Mouse (Mus musculus) forebrain, embryonic 13.5 days (tissue): ENCODE data around the gene Mfsd4b2. TPM values are rescaled to one million over a fixed set of nuclear protein-coding genes. Genes with fewer than 3 reads are reported as not detected.
"Not testable (repeated sequence)": the region's sequence is repeated elsewhere in the genome, so short reads cannot be mapped to it uniquely, and the experiment has no call there.

ENCODE experiments used
- ATAC-seq: fragments of 200-750 bp; cut with Nextera tagmentation; 2 replicates; pipeline ENCODE4 v1.8.0; 2017
- H3K27ac ChIP-seq: fragments of 300-500 bp; sonication (generic); 2 replicates; pipeline ENCODE4 v1.5.1; 2015; ENCODE audit warnings: inconsistent platforms, mild to moderate bottlenecking, moderate library complexity
- H3K27me3 ChIP-seq: fragments of 300-500 bp; sonication (generic); 2 replicates; pipeline ENCODE4 v1.6.1; 2015; ENCODE audit warnings: mild to moderate bottlenecking, inconsistent platforms
- H3K36me3 ChIP-seq: fragments of 300-500 bp; sonication (generic); 2 replicates; pipeline ENCODE4 v1.6.1; 2015; ENCODE audit warnings: mild to moderate bottlenecking, inconsistent platforms; ENCODE audit not compliant: poor library complexity, severe bottlenecking
- H3K4me1 ChIP-seq: fragments of 300-500 bp; sonication (generic); 2 replicates; pipeline ENCODE4 v1.6.1; 2015; ENCODE audit warnings: inconsistent platforms
- H3K4me2 ChIP-seq: fragments of 300-500 bp; sonication (generic); 2 replicates; pipeline ENCODE4 v1.6.1; 2015; ENCODE audit warnings: inconsistent platforms, mild to moderate bottlenecking, moderate library complexity
- H3K4me3 ChIP-seq: fragments of 300-500 bp; sonication (generic); 2 replicates; pipeline ENCODE4 v1.5.1; 2015; ENCODE audit warnings: mild to moderate bottlenecking, inconsistent platforms
- H3K9ac ChIP-seq: fragments of 300-500 bp; sonication (generic); 2 replicates; pipeline ENCODE4 v1.6.1; 2015; ENCODE audit warnings: mild to moderate bottlenecking, inconsistent platforms
- H3K9me3 ChIP-seq: fragments of 300-500 bp; sonication (generic); replicated peaks from 2 replicates; pipeline ENCODE4 v1.6.1; 2016; ENCODE audit warnings: inconsistent platforms
- WGBS: fragments of 180-500 bp; shearing (Covaris S2); methylation state at CpG from one replicate; pipeline ENCODE4 v1.1.7; 2015; 5-methylcytosine and 5-hydroxymethylcytosine counted together
- polyA plus RNA-seq: library from polyadenylated mRNA; unstranded; fragments of >200 nt; fragmentation: Nextera tagmentation; extraction: Ambion mirVana; gene quantifications from 2 replicates; pipeline ENCODE4 v1.2.1, GENCODE M21; 2015

Mfsd4b2 gene
- polyA plus RNA-seq, 1 experiment from 2014 or later: not detected

GRCm38 (mm10) chr10:39936553-39936952 is 9.8 kb upstream of the Mfsd4b2 start:
- H3K27me3 ChIP-seq: no peaks in the 10 kb centered on the region
- no peak for ATAC-seq
- 84% methylated on average over 7 of the region's 7 CpGs for WGBS
- no peak overlapping the region for H3K9ac ChIP-seq
- H3K4me2 ChIP-seq: no peak overlapping the region
- H3K27ac ChIP-seq: no peak overlapping the region
- H3K4me1 ChIP-seq: no peaks in the 10 kb centered on the region
- no peaks in the 10 kb centered on the region for H3K9me3 ChIP-seq
- H3K4me3 ChIP-seq: no peak overlapping the region
- no peaks in the 10 kb centered on the region for H3K36me3 ChIP-seq

GRCm38 (mm10) chr10:39924556-39924955 is 2.2 kb downstream of the Mfsd4b2 start:
- not testable (repeated sequence) for H3K4me1 ChIP-seq, H3K9me3 ChIP-seq, H3K36me3 ChIP-seq, H3K9ac ChIP-seq, ATAC-seq, H3K4me3 ChIP-seq, H3K4me2 ChIP-seq, H3K27ac ChIP-seq
- peaks cover 22% of the 10 kb centered on the region for H3K27me3 ChIP-seq
- WGBS: 76% methylated on average over 8 of the region's 8 CpGs

GRCm38 (mm10) chr10:39912616-39913015 is 14.1 kb downstream of the Mfsd4b2 start:
- no peak for ATAC-seq
- Histone ChIP-seq H3K36me3 (no peaks in the 10 kb centered on the region), H3K27me3 (no peaks in the 10 kb centered on the region), H3K27ac (no peak overlapping the region), H3K4me1 (no peaks in the 10 kb centered on the region), H3K9me3 (no peaks in the 10 kb centered on the region), H3K4me3 (no peak overlapping the region), H3K9ac (no peak overlapping the region), H3K4me2 (no peak overlapping the region)

DNA sequence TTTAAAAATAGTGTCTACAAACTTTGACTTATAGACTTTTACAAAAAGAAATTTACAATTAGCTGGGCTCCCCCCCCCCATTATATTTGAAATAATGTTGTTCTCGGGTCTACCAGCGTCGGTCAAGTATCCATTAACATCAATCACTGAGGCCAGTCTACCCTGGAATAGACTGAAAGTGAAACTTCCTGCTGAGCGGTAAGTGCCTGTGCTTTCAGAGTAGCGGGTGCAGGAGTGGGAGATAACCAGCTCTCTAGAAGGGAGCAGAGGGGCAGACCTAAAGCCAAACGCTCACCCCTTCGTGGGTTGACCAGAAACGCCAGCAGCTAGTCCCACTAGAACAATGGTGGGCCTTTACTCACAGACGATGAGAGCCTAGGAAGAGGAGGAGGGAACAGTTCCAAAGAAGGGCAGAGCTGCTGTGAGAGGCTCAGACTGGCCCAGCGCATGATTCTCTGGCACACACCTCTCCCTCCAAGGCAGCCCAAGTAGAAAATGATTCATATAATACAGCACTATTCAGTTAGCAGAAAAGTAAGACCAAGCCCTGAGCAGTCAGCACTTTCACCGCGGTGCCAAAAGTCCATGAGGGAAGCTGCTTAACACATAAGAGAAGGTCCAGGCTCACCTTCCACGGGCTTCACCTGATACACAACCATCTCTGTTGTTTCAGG is 17.8 kb downstream of the Mfsd4b2 start:
- Histone ChIP-seq H3K36me3 (no peaks in the 10 kb centered on the region), H3K27me3 (no peaks in the 10 kb centered on the region), H3K4me2 (no peak overlapping the region), H3K9me3 (no peaks in the 10 kb centered on the region), H3K27ac (no peak overlapping the region), H3K4me1 (no peaks in the 10 kb centered on the region), H3K4me3 (no peak overlapping the region), H3K9ac (no peak overlapping the region)
- WGBS: 72% methylated on average over 13 of the region's 13 CpGs
- no peak for ATAC-seq

DNA sequence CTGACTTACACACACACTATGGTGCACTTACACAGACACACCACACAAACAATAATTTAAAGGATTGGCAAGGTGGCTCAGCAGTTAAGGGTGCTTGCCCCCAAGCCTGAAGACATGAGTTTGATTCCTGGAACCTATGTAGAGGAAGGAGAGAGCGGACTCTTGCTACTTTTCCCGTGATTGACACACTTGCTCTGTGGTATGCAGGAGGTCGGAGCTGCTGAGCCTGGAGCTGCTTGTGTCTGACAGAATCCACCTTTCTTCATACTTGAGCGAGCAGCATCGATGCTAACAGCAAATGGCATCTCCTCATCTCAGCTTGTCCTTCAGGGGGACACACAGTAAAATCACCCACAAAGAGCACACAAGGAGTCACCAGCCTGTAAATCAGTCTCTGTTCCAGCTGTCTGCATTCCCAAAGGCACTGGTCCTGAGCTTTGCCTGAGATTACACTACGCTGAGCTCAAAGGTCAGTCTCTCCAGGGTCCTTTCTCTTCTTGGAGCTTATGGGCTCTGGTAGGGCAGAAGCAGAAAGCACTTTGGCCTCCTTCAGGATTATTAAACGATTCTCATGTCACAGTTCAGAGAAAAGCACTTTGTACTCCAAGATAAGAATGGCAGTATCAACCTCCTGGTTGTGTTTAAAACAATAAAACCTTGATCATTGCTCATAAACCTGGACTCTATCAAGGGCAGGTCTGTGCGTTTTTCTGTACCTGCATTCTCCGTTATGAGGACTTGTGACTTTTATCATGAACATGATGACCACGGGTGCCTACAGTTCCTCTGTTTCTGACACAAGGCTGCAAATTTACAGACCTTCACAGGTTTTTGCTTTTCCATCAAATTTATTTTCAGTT is 19.7 kb downstream of the Mfsd4b2 start:
- no peak for ATAC-seq
- no peaks in the 10 kb centered on the region for H3K27me3 ChIP-seq
- H3K4me3 ChIP-seq: no peak overlapping the region
- H3K4me2 ChIP-seq: no peak overlapping the region
- no peaks in the 10 kb centered on the region for H3K36me3 ChIP-seq
- WGBS: 83% methylated on average over 10 of the region's 10 CpGs
- H3K27ac ChIP-seq: no peak overlapping the region
- no peaks in the 10 kb centered on the region for H3K4me1 ChIP-seq
- no peaks in the 10 kb centered on the region for H3K9me3 ChIP-seq
- H3K9ac ChIP-seq: no peak overlapping the region

DNA sequence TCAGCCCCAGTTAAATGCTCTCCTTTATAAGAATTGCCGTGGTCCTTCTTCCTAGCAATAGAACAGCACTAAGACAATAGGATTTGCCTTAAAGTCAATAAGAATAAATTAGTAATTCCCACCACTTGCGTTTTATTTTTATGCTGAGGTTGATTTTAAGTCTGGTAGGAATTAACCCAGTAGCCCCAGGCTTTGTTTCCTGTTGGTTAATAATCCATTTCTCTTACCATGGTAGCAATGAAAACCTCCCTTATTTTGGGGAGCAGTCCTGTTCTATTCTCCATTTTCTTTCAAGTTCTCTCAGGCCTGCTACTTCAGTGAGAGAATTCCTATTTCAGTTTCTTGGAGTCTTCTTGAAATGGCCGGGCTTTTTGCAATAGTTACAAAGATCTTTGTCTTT is 22.5 kb downstream of the Mfsd4b2 start:
- Histone ChIP-seq H3K9ac (no peak overlapping the region), H3K9me3 (no peaks in the 10 kb centered on the region)

GRCm38 (mm10) chr10:39898874-39899371 is 27.8 kb downstream of the Mfsd4b2 start, which contains the start of gene Mfsd4b4:
Gene Mfsd4b4 (minus strand): TSS chr10:39899238.
- Histone ChIP-seq H3K9me3 (no peaks in the 10 kb centered on the region), H3K36me3 (no peaks in the 10 kb centered on the region), H3K4me3 (peak within 1 kb of the TSS; percentile 68), H3K4me2 (peak within 1 kb of the TSS; percentile 85), H3K9ac (peak within 1 kb of the TSS; percentile 81), H3K4me1 (peaks cover 14% of the 10 kb centered on the region), H3K27me3 (no peaks in the 10 kb centered on the region), H3K27ac (peak within 1 kb of the TSS; percentile 41; the same call in 1 of the 2 replicates)
- peak; percentile 99 for ATAC-seq
- under 1% methylated on average over 41 of the region's 41 CpGs for WGBS

More for the DNA sequence above, 22.5 kb downstream of the Mfsd4b2 start:
- no peak overlapping the region for H3K27ac ChIP-seq
- no peaks in the 10 kb centered on the region for H3K36me3 ChIP-seq
- H3K4me2 ChIP-seq: no peak overlapping the region
- peaks cover 4% of the 10 kb centered on the region; the same call in 1 of the 2 replicates for H3K4me1 ChIP-seq
- H3K4me3 ChIP-seq: no peak overlapping the region
- H3K27me3 ChIP-seq: no peaks in the 10 kb centered on the region
- ATAC-seq: no peak
- 71% methylated on average over 3 of the region's 3 CpGs for WGBS

DNA sequence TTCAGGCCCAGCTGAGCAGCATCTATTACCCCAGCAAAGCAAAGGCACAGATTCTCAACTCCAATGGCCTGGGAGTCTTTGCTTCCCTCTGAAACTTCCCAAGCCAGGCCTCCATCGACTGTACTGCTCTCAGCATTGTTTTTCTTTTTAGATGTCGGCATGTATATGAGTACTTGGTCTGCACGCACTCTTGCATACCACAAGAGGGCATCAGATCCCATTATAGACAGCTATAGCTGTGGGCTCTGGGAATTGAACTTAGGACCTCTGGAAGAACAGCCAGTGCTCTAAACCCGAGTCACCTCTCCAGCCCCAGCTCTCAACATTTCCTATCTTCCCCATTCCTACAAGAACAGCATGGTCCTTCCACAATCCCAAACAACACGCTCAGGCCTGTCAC is 30.2 kb downstream of the Mfsd4b2 start:
- no peak overlapping the region for H3K4me3 ChIP-seq
- no peak for ATAC-seq
- WGBS: 89% methylated on average over 5 of the region's 5 CpGs
- peaks cover 6% of the 10 kb centered on the region for H3K36me3 ChIP-seq
- no peaks in the 10 kb centered on the region for H3K27me3 ChIP-seq
- H3K4me1 ChIP-seq: peaks cover 14% of the 10 kb centered on the region
- no peak overlapping the region for H3K4me2 ChIP-seq
- no peak overlapping the region for H3K9ac ChIP-seq
- no peak overlapping the region for H3K27ac ChIP-seq
- H3K9me3 ChIP-seq: no peaks in the 10 kb centered on the region

GRCm38 (mm10) chr10:39893702-39894697 is 32.7 kb downstream of the Mfsd4b2 start:
- H3K9ac ChIP-seq: no peak overlapping the region
- no peak overlapping the region for H3K4me3 ChIP-seq
- no peaks in the 10 kb centered on the region for H3K27me3 ChIP-seq
- H3K27ac ChIP-seq: no peak overlapping the region
- H3K9me3 ChIP-seq: no peaks in the 10 kb centered on the region
- no peak overlapping the region for H3K4me2 ChIP-seq
- peaks cover 10% of the 10 kb centered on the region for H3K4me1 ChIP-seq
- H3K36me3 ChIP-seq: peaks cover 11% of the 10 kb centered on the region
- no peak for ATAC-seq
- 75% methylated on average over 11 of the region's 11 CpGs for WGBS

- H3K9me3 ChIP-seq: no peaks in the 10 kb centered on the region
- no peak overlapping the region for H3K4me2 ChIP-seq
- H3K4me1 ChIP-seq: no peaks in the 10 kb centered on the region
- H3K36me3 ChIP-seq: peaks cover 9% of the 10 kb centered on the region
- H3K27me3 ChIP-seq: no peaks in the 10 kb centered on the region
- no peak overlapping the region for H3K27ac ChIP-seq
- ATAC-seq: no peak
- WGBS: 77% methylated on average over 3 of the region's 3 CpGs
- H3K4me3 ChIP-seq: no peak overlapping the region
- H3K9ac ChIP-seq: no peak overlapping the region
These were observed 38.1 kb downstream of the Mfsd4b2 start for GRCm38 (mm10) chr10:39888621-39889020.
